Mouse (Mus musculus) granulocyte monocyte progenitor cell, adult 5-6 weeks (primary cell): ENCODE measurements around the gene Casp9. TPM values are rescaled to one million over a fixed set of nuclear protein-coding genes. Genes with fewer than 3 reads are reported as not detected.

Source experiments
- ATAC-seq: replicated peaks from 2 replicates; pipeline ENCODE4 v1.8.0; 2016; ENCODE audit warnings: mild to moderate bottlenecking, moderate TSS enrichment, inconsistent platforms; ENCODE audit not compliant: poor library complexity, severe bottlenecking
- total RNA-seq, 2 experiments: library from RNA; stranded (forward) in 1 of 2; stranded (reverse) in 1 of 2; fragments of 200-712, 200-1000 nt in 1 of 2; fragments of >200 nt in 1 of 2; fragmentation: Nextera tagmentation in 1 of 2; gene quantifications; 2 replicates each; pipeline ENCODE4 v1.2.3; 2014 to 2017

Gene Casp9
- total RNA-seq (2014; fragmentation: Nextera tagmentation) = 11.5 and 12.8 TPM in 2 replicates
- 8.7 and 11.1 TPM in 2 replicates for total RNA-seq (2017)

- peak; percentile 66 for ATAC-seq
Observed at GRCm38 (mm10) chr4:141793282-141794151, at the start of gene Casp9. Gene Casp9 (plus strand): TSS chr4:141793612.

- peak; percentile 17; the same call in 1 of the 2 replicates for ATAC-seq
Observed at GRCm38 (mm10) chr4:141746578-141747346, 46.6 kb upstream of the Casp9 start, which contains the start of gene Agmat. Gene Agmat (plus strand): TSS chr4:141746672.

- no peak for ATAC-seq
Observed at GRCm38 (mm10) chr4:141749557-141749956, 43.9 kb upstream of the Casp9 start.

- no peak for ATAC-seq
Observed at GRCm38 (mm10) chr4:141750826-141751225, 42.6 kb upstream of the Casp9 start.

- ATAC-seq = no peak
Observed at GRCm38 (mm10) chr4:141751419-141752075, 41.9 kb upstream of the Casp9 start.

GRCm38 (mm10) chr4:141752076-141752421 is 41.4 kb upstream of the Casp9 start:
- no peak for ATAC-seq

GRCm38 (mm10) chr4:141755375-141755930 is 38.0 kb upstream of the Casp9 start:
- ATAC-seq = no peak

- no peak for ATAC-seq
Observed at GRCm38 (mm10) chr4:141757124-141757523, 36.3 kb upstream of the Casp9 start.

GRCm38 (mm10) chr4:141758874-141759542 is 34.4 kb upstream of the Casp9 start:
- no peak for ATAC-seq

- no peak for ATAC-seq
Observed at GRCm38 (mm10) chr4:141760942-141761341, 32.5 kb upstream of the Casp9 start.

- ATAC-seq = no peak
Observed at GRCm38 (mm10) chr4:141762102-141762598, 31.3 kb upstream of the Casp9 start.

GRCm38 (mm10) chr4:141763476-141763875 is 29.9 kb upstream of the Casp9 start:
- ATAC-seq = no peak

GRCm38 (mm10) chr4:141765008-141765407 is 28.4 kb upstream of the Casp9 start:
- ATAC-seq = no peak

- ATAC-seq = peak; percentile 85
Observed at GRCm38 (mm10) chr4:141766316-141766667, 27.1 kb upstream of the Casp9 start.

GRCm38 (mm10) chr4:141766668-141767352 is 26.6 kb upstream of the Casp9 start:
- no peak for ATAC-seq

- ATAC-seq = no peak
Observed at GRCm38 (mm10) chr4:141767353-141768036, 25.9 kb upstream of the Casp9 start.

GRCm38 (mm10) chr4:141769501-141770160 is 23.8 kb upstream of the Casp9 start:
- no peak for ATAC-seq

- ATAC-seq = peak; percentile 20; the same call in 1 of the 2 replicates
Observed at GRCm38 (mm10) chr4:141771823-141772222, 21.6 kb upstream of the Casp9 start.
